Mouse (Mus musculus) megakaryocyte progenitor cell, adult 5-6 weeks (primary cell): Measurements from ENCODE around the gene Tmc4. TPM values are rescaled to one million over a fixed set of nuclear protein-coding genes. Genes with fewer than 3 reads are reported as not detected.
A peak's percentile ranks its signal among the peaks of the same experiment; 100 is the strongest.
"Not testable (repeated sequence)": the region's sequence is repeated elsewhere in the genome, so short reads cannot be mapped to it uniquely, and the experiment has no call there.

Experiments
- ATAC-seq: replicated peaks from 2 replicates; pipeline ENCODE4 v1.8.0; 2016; ENCODE audit warnings: mild to moderate bottlenecking, moderate TSS enrichment, inconsistent platforms; ENCODE audit not compliant: poor library complexity
- total RNA-seq, 2 experiments: library from RNA; stranded (forward) in 1 of 2; stranded (reverse) in 1 of 2; fragments of 157-497, 149-512 nt in 1 of 2; fragments of 200-1000 nt in 1 of 2; gene quantifications; 2 replicates each; pipeline versions ENCODE4 v1.2.3 to v1.2.4; 2015 to 2017

Tmc4 gene
- total RNA-seq (2015) (4.4 and 8.4 TPM in 2 replicates), total RNA-seq (2017) (2.9 and 3.2 TPM in 2 replicates)

DNA sequence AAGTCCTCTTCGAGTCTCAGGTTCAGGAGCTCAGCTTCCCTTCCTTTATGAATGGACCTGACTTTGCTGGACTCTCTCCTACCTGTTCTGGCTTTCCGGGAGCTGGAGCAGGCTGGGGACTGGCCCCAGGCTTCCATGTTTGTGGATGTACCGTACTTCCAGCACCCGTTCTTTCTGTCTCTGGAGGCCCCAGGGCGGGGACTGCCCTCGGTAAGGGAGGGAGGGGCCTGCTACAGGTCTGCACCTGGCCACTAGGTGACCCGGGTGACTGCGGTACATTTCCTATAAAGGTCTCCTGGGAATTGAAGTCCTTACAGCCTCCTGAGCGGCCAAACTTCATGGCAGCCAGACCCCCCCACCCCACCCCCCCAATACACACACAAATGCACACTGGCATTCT is at the start of gene Tmc4:
Gene Tmc4, minus strand, starts transcription at position 212 of the 400 bp plus-strand sequence.
- no peak for ATAC-seq

DNA sequence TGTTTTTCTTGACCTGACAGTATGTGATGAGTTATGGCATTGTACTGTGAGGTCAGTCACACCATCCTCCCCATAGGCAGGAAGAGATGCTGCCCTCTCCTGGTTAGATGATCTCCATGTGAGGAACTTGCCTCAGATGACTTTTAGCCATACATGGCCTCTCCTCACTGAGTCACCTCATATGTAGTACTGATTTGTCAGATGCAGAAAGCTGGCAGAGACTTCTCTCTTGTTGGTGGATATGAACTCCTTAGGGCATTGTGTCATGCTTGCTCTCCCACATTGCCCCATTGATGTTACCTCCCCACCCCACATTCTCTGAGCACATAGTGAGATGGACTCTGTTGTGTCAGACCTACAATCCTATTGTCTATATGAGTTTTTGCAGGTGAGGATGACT is 48.1 kb upstream of the Tmc4 start:
- not testable (repeated sequence) for ATAC-seq

DNA sequence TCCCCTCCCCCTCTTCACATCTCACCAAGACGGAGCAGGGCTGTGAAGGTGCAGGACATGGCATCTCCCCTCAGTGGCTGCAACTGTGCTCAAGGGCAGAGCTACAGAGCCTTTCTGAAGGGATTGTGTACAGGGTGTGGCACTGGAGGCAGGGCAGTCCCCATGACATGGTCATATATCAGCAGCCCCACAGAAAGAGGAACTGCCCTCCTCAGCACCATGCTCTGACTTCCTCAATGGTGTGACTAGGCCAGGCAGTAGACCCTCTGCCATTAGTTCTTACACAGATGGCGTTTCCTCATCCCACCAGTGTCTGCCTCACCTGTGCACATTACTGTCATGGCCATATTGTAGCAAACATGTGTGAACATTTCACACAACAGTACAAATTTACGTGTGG is 42.9 kb upstream of the Tmc4 start, which contains the start of gene Pirb:
Gene Pirb, minus strand, starts transcription at position 124 of the 400 bp plus-strand sequence.
- ATAC-seq: not testable (repeated sequence)

GRCm38 (mm10) chr7:3715249-3715648 is 37.9 kb upstream of the Tmc4 start:
- peak; percentile 54 for ATAC-seq

DNA sequence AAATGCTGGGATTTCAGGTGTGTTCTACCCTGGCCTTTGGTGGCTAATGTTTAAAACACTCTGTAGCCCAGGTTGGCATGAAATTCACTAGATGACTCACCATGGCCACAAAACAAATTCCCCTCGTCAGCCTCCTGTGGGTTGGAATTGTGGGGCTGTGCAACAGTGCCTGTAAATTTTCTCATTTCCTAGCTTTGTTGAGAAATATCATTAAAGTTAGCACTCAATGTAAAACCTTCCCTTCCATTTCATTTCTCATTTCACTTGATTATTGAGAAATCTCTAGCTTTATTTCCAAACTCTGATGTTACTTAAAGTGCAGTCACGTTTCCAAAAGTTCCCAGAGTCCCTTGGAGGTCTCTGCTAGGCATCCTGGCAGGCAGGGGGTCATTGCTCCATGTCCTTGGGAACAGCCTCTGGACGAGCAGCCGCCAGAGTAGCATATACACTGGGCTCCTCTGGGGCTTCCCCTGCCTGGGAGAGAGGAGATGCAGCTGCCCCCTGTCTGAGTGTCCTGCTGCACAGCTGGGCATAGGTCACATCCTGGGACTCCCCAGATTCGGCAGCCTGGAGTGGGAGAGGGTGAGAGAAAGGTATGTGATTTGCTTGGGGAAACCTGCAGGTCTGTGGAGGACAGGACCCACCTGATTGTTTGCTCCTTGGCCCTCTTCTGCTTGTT is 35.0 kb upstream of the Tmc4 start:
- ATAC-seq: peak; percentile 38

DNA sequence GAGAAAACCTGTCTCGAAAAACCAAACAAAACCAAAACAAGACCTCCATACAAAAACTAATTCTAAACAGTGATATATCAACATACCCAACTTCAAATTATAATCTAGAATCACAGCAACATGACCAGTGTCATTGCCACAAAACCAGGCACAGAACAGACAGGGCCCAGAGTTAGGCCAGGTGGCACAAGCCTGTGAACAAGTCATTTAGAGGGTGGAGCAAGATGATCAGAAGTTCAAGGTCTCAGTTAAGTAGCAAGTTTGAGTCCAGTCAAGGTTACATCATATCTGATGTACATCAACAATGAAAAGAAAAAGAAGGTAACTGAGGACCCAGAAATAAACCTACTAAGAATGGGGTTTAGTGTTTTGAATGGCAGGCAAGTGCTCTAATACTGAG is 31.6 kb upstream of the Tmc4 start:
- ATAC-seq: peak; percentile 6; the same call in 1 of the 2 replicates

DNA sequence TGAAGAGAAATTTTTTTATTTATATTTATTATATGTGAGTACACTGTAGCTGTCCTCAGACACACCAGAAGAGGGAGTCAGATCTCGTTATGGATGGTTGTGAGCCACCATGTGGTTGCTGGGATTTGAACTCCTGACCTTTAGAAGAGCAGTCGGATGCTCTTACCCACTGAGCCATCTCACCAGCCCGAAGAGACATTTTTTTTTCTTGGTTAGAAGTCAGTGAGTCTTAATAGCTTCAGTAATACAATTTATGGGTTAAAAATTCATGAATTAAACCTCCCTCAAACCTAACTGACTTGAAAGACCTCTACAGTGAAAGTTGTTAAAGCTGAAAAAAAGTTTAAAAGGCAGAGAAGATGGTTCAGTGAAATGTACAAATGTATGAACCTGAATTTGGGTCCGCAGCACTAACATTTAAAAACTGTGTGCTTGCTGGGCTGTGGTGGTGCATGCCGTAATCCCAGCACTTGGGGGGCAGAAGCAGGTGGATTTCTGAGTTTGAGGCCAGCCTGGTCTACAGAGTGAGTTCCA is 31.2 kb upstream of the Tmc4 start:
- not testable (repeated sequence) for ATAC-seq

GRCm38 (mm10) chr7:3707568-3708413 is 30.4 kb upstream of the Tmc4 start:
- ATAC-seq: no peak

GRCm38 (mm10) chr7:3707027-3707426 is 29.7 kb upstream of the Tmc4 start:
- ATAC-seq: peak; percentile 47

DNA sequence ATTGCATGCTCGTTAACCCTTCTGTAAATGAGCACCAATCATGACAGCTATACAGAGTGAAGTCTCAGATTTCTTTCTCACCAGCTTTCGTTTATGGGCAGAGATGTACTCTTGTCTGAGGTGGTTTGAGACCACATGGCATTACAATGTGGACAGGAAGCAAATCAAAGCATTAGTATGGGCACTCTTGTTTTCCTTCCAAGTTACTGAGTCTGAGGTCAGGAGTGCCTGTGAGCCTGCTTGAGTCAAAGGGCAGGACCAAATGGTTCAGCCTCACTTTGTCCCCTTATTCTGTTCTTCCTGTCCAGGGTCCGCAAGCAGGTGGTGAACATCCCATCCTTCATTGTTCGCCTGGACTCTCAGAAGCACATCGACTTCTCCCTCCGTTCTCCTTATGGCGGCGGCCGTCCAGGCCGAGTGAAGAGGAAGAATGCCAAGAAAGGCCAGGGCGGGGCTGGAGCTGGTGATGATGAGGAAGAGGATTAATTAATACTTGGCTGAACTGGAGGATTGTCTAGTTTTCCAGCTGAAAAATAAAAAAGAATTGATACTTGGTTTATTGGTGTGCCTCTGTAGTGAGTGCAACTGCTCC is 29.1 kb upstream of the Tmc4 start:
- ATAC-seq: no peak

GRCm38 (mm10) chr7:3705911-3706310 is 28.6 kb upstream of the Tmc4 start:
- ATAC-seq: no peak

- ATAC-seq: not testable (repeated sequence)
Measured at GRCm38 (mm10) chr7:3705461-3705860, 28.1 kb upstream of the Tmc4 start.

GRCm38 (mm10) chr7:3704475-3704874 is 27.1 kb upstream of the Tmc4 start:
- ATAC-seq: peak; percentile 3

GRCm38 (mm10) chr7:3703879-3704441 is 26.6 kb upstream of the Tmc4 start, which contains the start of gene Rps9:
TSS of gene Rps9 (plus strand) at chr7:3703993.
- peak; percentile 76 for ATAC-seq

DNA sequence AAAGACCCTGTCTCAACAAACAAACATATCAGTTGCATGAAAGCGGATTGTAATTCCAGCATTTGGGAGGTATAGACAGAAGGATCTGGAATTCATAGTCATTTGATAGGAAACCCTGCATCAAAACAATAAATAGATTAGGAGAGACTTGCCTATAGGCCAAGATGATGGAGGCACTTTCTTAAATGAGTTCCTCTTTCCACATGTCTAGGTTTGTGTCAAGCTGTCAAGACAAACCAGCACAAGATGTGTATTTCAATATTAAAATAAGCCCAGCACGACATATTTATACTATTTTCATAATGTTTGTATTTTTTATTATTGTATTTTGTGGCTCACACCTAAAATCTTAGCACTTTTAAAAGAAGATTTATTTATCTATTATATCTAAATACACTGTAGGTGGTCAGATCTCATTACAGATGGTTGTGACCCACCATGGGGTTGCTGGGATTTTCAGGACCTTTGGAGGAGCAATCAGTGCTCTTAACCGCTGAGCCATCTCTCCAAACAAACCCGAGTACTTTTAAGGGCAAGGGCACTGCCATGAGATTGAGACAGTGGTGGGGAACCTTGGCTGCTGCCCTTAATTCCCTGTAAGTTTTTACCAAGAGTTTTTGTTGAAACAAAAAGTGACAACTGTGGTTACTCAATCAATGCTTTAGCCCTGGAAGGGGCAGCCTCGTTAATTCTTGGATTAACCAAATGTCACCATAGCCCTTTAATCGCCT is 26.0 kb upstream of the Tmc4 start:
- no peak for ATAC-seq

GRCm38 (mm10) chr7:3698471-3698870 is 21.1 kb upstream of the Tmc4 start:
- no peak for ATAC-seq

DNA sequence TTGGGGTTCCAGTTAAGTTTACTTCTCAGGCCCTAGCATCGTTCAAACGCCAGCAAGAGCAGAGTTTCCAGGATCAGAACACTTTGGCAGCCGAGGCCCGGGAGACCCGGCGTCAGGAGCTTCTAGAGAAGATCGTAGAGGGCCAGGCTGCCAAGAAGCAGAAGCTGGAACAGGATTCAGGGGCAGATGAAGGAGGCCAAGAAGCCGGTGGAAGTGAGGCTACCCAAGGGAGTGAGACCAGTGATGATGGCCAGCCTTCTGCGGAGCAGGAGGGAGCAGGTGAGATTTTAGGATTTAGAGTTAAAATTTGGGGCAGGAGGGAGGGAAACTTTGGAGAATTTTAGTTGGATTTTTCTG is 17.6 kb upstream of the Tmc4 start:
- not testable (repeated sequence) for ATAC-seq

GRCm38 (mm10) chr7:3694076-3694948 is 17.0 kb upstream of the Tmc4 start:
- ATAC-seq: peak; percentile 27

- ATAC-seq: no peak
Measured at GRCm38 (mm10) chr7:3693809-3694075, 16.4 kb upstream of the Tmc4 start.
